Mouse (Mus musculus): ENCODE results near the gene Zbtb11. TPM values are rescaled to one million over a fixed set of nuclear protein-coding genes. Genes with fewer than 3 reads are reported as not detected.
A peak's percentile ranks its signal among the peaks of the same experiment; 100 is the strongest.
"Not testable (repeated sequence)": the region's sequence is repeated elsewhere in the genome, so short reads cannot be mapped to it uniquely, and the experiment has no call there.

Gene Zbtb11
- polyA plus RNA-seq, 1 experiment: 5.5 TPM

DNA sequence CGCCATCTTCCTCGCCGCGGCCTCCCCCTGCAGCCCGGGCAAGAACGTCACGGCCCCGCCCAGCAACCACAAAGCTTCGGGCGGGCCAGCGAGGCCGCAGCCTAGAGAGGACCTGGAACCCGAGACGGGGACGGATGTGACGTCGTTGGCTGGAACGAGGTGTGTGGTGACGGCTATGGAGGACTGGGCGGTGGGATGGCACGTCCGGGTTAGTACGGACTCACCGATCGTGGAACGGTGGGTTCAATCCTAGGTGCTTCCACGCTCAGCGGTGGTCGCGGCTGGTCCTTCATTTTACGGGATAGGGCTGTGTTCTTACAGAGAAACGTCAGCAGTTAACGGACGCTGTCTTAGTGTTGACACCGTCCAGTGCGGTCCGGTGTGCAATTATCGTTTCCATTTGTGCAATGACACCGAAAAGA is 56.0 kb downstream of the Zbtb11 start, which contains the start of gene Pcnp:
Pcnp (minus strand) TSS at position 79 of the 422 bp plus-strand sequence.
- TF ChIP-seq POLR2A (IDR thresholded peaks at IDR 0.05; ENCODE audit: control insufficient read depth, low read depth, low read length) (peak; percentile 96), CTCF (IDR thresholded peaks at IDR 0.05; ENCODE audit: control insufficient read depth, insufficient read depth, insufficient replicate concordance, low read depth, low read length) (no peak; the same call in 1 of the 2 replicates)
- H3K27me3 ChIP-seq (ENCODE audit: control insufficient read depth, insufficient read depth, low read length): no peaks in the 10 kb centered on the region
- H3K4me3 ChIP-seq (ENCODE audit: control insufficient read depth, low read depth, low read length): peak within 1 kb of the TSS; percentile 93
- H3K36me3 ChIP-seq (ENCODE audit: control insufficient read depth, insufficient read depth, low read length): no peaks in the 10 kb centered on the region; the same call in none of the 2 replicates
- peaks cover 3% of the 10 kb centered on the region; the same call in 1 of the 2 replicates for H3K4me1 ChIP-seq (ENCODE audit: control insufficient read depth, insufficient read depth, low read length)
- H3K27ac ChIP-seq (ENCODE audit: control insufficient read depth, insufficient read depth, low read depth, low read length): peak within 1 kb of the TSS; percentile 94

DNA sequence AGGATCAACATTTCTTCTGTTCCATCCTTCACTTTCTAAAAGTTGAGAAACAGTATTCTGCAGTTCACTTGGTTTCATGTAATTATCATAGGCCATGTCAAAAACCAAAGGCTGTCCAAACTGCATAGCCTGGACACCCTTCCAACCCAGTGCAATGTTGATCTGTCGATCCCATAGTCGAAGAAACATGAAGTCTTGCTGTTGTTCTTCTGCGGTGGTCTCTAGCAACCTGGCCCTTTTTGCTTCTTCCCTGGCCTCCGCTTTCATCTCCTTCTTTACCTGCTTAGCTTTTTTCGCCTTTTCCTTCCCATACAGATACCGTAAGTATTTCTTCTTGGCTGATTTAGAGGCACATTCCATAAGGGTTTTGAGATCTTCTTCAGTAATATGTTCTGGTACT is 60.9 kb downstream of the Zbtb11 start:
- Histone ChIP-seq H3K27ac (ENCODE audit: control insufficient read depth, insufficient read depth, low read depth, low read length) (no peak overlapping the region), H3K4me3 (ENCODE audit: control insufficient read depth, low read depth, low read length) (no peak overlapping the region), H3K36me3 (ENCODE audit: control insufficient read depth, insufficient read depth, low read length) (no peaks in the 10 kb centered on the region; the same call in 1 of the 2 replicates), H3K4me1 (ENCODE audit: control insufficient read depth, insufficient read depth, low read length) (no peaks in the 10 kb centered on the region; the same call in 1 of the 2 replicates), H3K27me3 (ENCODE audit: control insufficient read depth, insufficient read depth, low read length) (no peaks in the 10 kb centered on the region)
- TF ChIP-seq CTCF (IDR thresholded peaks at IDR 0.05; ENCODE audit: control insufficient read depth, insufficient read depth, insufficient replicate concordance, low read depth, low read length) (no peak), POLR2A (IDR thresholded peaks at IDR 0.05; ENCODE audit: control insufficient read depth, low read depth, low read length) (no peak)

DNA sequence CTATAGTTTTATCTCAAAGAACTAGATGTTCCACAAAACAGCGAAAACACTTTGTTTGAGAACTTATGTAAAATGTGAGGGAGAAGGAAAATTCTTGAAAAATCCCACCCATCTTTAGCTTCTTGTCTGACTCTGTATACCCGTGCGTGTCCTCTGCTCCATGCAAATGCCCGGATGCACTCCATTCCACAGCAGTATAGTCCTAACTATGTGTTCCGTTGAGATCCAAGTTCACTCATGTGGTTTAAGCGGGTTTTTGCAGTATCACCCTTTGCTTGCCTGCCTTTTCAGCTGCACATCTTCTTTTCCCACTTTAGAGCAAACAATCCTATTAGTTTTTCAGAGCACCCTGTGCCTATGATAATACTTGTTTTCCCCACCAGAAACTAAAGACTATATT is 62.8 kb downstream of the Zbtb11 start:
- H3K4me3 ChIP-seq (ENCODE audit: control insufficient read depth, low read depth, low read length): peak overlapping the region; percentile 45; the same call in 1 of the 2 replicates
- H3K27ac ChIP-seq (ENCODE audit: control insufficient read depth, insufficient read depth, low read depth, low read length): no peak overlapping the region
- H3K36me3 ChIP-seq (ENCODE audit: control insufficient read depth, insufficient read depth, low read length): no peaks in the 10 kb centered on the region; the same call in 1 of the 2 replicates
- H3K27me3 ChIP-seq (ENCODE audit: control insufficient read depth, insufficient read depth, low read length): no peaks in the 10 kb centered on the region
- H3K4me1 ChIP-seq (ENCODE audit: control insufficient read depth, insufficient read depth, low read length): no peaks in the 10 kb centered on the region
- TF ChIP-seq CTCF (IDR thresholded peaks at IDR 0.05; ENCODE audit: control insufficient read depth, insufficient read depth, insufficient replicate concordance, low read depth, low read length): no peak
- TF ChIP-seq POLR2A (IDR thresholded peaks at IDR 0.05; ENCODE audit: control insufficient read depth, low read depth, low read length): no peak

DNA sequence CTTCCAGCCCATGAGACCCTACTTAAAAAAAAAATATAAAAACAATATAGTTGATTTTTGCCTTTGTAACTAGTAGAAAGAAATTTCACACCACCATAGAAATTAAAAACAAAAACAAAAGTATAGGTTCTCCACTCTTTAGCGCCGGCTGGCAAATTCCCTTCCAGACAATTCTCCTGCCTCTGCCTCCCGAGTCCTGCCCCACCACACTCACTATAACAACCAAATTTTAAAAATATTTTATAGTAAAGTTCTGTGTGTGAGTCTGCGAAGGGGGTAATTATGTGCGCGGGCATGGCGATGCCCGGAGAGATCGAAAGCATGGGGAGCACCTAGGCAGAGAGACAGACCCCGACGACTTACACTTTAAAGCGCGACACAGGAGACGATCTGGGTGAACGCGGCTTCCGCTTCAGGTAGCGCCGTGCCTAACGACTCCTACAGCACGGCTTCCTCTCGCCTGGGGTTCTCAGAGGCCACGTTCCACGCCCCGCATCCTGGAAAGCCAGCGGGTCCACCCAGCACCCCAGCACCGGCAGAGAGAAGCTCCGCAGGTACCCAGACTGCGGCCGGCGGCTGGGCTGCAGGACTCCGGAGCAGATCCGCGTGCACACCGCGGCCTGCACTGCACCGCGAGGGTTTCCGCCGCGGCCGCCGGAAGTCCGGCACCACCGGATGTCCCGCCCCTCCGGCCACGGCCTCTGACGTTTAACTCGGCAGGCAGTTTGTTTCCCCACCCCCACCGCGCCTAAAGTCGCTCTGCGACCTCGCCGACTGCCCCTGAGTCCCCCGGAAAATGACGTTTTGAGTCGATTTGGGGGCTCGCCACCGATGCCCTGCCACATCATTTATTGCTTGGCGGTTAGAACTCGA is 63.7 kb downstream of the Zbtb11 start, which contains the start of gene Trmt10c:
Trmt10c (minus strand) TSS at position 682 of the 873 bp plus-strand sequence.
- Histone ChIP-seq H3K4me3 (ENCODE audit: control insufficient read depth, low read depth, low read length) (peak within 1 kb of the TSS; percentile 100), H3K36me3 (ENCODE audit: control insufficient read depth, insufficient read depth, low read length) (no peaks in the 10 kb centered on the region; the same call in 1 of the 2 replicates), H3K27ac (ENCODE audit: control insufficient read depth, insufficient read depth, low read depth, low read length) (peak within 1 kb of the TSS; percentile 97), H3K4me1 (ENCODE audit: control insufficient read depth, insufficient read depth, low read length) (no peaks in the 10 kb centered on the region), H3K27me3 (ENCODE audit: control insufficient read depth, insufficient read depth, low read length) (no peaks in the 10 kb centered on the region)
- TF ChIP-seq POLR2A (IDR thresholded peaks at IDR 0.05; ENCODE audit: control insufficient read depth, low read depth, low read length) (peak; percentile 80), CTCF (IDR thresholded peaks at IDR 0.05; ENCODE audit: control insufficient read depth, insufficient read depth, insufficient replicate concordance, low read depth, low read length) (no peak)

DNA sequence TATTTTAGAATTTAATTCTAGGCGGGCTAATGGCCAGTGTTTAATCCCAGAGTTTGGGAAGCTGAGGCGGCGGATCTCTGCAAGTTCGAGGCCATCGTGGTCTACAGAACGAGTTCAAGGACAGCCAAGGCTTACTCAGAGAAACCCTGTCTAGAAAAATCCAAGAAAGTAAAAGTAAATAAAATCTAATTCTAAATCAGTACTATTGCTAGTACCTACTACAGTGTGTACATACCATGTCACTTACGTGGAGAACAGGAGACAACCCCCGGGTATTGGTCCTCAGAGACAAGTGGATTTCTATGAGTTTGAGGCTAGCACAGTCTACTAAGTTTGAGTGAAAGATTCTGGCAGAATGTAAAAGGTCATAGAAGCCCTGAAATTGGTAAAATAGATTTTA is 64.4 kb downstream of the Zbtb11 start:
- peak overlapping the region; percentile 100 for H3K4me3 ChIP-seq (ENCODE audit: control insufficient read depth, low read depth, low read length)
- H3K27ac ChIP-seq (ENCODE audit: control insufficient read depth, insufficient read depth, low read depth, low read length): peak overlapping the region; percentile 97
- no peaks in the 10 kb centered on the region for H3K4me1 ChIP-seq (ENCODE audit: control insufficient read depth, insufficient read depth, low read length)
- no peaks in the 10 kb centered on the region for H3K27me3 ChIP-seq (ENCODE audit: control insufficient read depth, insufficient read depth, low read length)
- TF ChIP-seq CTCF (IDR thresholded peaks at IDR 0.05; ENCODE audit: control insufficient read depth, insufficient read depth, insufficient replicate concordance, low read depth, low read length) (no peak), POLR2A (IDR thresholded peaks at IDR 0.05; ENCODE audit: control insufficient read depth, low read depth, low read length) (no peak)
- H3K36me3 ChIP-seq (ENCODE audit: control insufficient read depth, insufficient read depth, low read length): no peaks in the 10 kb centered on the region; the same call in 1 of the 2 replicates

DNA sequence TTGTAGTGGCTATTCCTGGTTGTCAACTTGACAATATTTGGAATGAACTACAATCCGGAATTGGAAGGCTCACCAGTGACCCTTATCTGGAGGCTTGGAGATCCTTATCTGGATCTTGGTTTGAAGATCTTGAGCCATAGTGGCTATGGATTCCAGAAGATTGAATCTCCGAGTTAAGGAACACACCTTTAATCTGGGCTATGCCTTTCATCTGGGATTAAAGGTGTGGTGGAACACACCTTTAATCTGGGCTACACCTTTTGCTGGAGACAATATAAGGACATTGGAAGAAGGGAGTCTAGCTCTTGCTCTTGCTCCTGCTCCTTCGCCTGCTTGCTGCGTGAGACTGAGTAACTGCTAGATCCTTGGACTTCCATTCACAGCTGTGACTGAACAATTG is 74.4 kb downstream of the Zbtb11 start, which contains the start of gene Senp7:
Senp7 (plus strand) TSS at position 301 of the 400 bp plus-strand sequence.
- not testable (repeated sequence) for H3K4me1 ChIP-seq (ENCODE audit: control insufficient read depth, insufficient read depth, low read length); H3K4me3 ChIP-seq (ENCODE audit: control insufficient read depth, low read depth, low read length); H3K27ac ChIP-seq (ENCODE audit: control insufficient read depth, insufficient read depth, low read depth, low read length); H3K27me3 ChIP-seq (ENCODE audit: control insufficient read depth, insufficient read depth, low read length); H3K36me3 ChIP-seq (ENCODE audit: control insufficient read depth, insufficient read depth, low read length)

DNA sequence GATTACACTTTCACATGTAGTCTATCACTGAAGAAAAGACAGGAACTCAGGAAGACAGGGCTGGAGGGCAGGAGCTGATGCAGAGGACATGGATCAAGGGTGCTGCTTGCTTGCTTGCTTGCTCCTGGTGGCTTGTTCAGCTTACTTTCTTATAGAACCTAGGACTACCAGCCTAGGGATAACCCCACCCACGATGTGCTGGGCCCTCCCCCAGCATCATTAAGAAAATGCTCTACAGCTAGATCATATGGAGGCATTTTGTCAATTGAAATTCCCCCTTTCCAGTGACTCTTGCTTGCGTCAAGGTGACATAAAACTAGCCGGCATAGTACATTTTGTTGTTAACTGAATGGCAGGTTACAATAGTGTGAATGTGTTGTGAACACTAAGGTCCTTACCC is 82.2 kb downstream of the Zbtb11 start:
- H3K36me3 ChIP-seq (ENCODE audit: control insufficient read depth, insufficient read depth, low read length): no peaks in the 10 kb centered on the region
- no peak overlapping the region for H3K4me3 ChIP-seq (ENCODE audit: control insufficient read depth, low read depth, low read length)
- no peak overlapping the region for H3K27ac ChIP-seq (ENCODE audit: control insufficient read depth, insufficient read depth, low read depth, low read length)
- H3K27me3 ChIP-seq (ENCODE audit: control insufficient read depth, insufficient read depth, low read length): no peaks in the 10 kb centered on the region
- H3K4me1 ChIP-seq (ENCODE audit: control insufficient read depth, insufficient read depth, low read length): no peaks in the 10 kb centered on the region
- no peak for TF ChIP-seq CTCF (IDR thresholded peaks at IDR 0.05; ENCODE audit: control insufficient read depth, insufficient read depth, insufficient replicate concordance, low read depth, low read length)
- TF ChIP-seq POLR2A (IDR thresholded peaks at IDR 0.05; ENCODE audit: control insufficient read depth, low read depth, low read length): no peak
